24 mouse cellular contexts compared by ENCODE assay signal in the genomic region with DNA sequence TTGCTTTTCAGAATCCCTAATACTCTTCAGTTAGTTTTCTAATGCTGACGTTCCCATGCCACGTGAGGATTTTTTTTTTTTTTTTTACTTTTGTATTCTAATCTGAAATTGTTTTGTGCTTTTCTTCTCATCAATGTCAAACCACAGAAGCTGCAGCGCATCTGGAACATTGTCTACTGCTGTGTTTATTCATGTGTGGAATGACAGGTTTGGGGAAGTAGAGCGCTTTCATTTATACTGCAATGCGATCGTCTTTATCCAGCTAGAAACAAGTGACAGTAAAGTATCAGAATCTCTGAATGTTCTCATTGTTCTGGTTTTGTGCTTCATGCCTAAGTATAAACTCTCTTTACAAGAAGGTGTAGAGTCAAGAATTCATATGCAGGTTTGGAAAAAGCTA. TPM values are rescaled to one million over a fixed set of nuclear protein-coding genes. Genes with fewer than 3 reads are reported as not detected.
"Had no signal": no experiment of that assay in that cellular context is flagged by ENCODE, and none has a peak within 500 bp of the region (broad histone marks: within the 10 kb centered on the region; RNA-seq: fewer than 3 reads in every experiment).

No protein-coding gene starts in this region.

- H3K36me3 ChIP-seq: heart, embryonic 10.5 days; heart, embryonic 12.5 days; hindbrain, embryonic 13.5 days; limb, embryonic 10.5 days; limb, embryonic 12.5 days; liver, embryonic 12.5 days had no signal

- H3K9ac ChIP-seq: heart, embryonic 12.5 days; hindbrain, embryonic 13.5 days; hindbrain, embryonic 15.5 days; limb, embryonic 12.5 days; liver, embryonic 12.5 days had no signal

- H3K4me2 ChIP-seq: heart, embryonic 12.5 days; hindbrain, embryonic 13.5 days; hindbrain, embryonic 15.5 days; limb, embryonic 12.5 days; liver, embryonic 12.5 days had no signal

- H3K4me3 ChIP-seq: gastrocnemius, adult 2 months; heart, embryonic 10.5 days; heart, embryonic 12.5 days; hindbrain, embryonic 13.5 days; hindbrain, embryonic 15.5 days; left cerebral cortex, adult 2 months; limb, embryonic 10.5 days; limb, embryonic 12.5 days; liver, embryonic 12.5 days had no signal

- H3K27me3 ChIP-seq: heart, embryonic 12.5 days; hindbrain, embryonic 13.5 days; hindbrain, embryonic 15.5 days; limb, embryonic 12.5 days; liver, embryonic 12.5 days had no signal

- H3K9me3 ChIP-seq: heart, embryonic 10.5 days; heart, embryonic 12.5 days; hindbrain, embryonic 13.5 days; hindbrain, embryonic 15.5 days; limb, embryonic 10.5 days; limb, embryonic 12.5 days; liver, embryonic 12.5 days had no signal

- ATAC-seq: hindbrain, postnatal 0 days; intestine, embryonic 16.5 days; liver, embryonic 12.5 days had no signal

- DNase-seq: gastrocnemius, adult 2 months; gastrocnemius, postnatal 10 days; gastrocnemius, postnatal 25 days; heart, adult 18-20 months; heart, postnatal 10 days; kidney, adult 11 months; kidney, adult 2 months; kidney, adult 9 months; kidney, postnatal 14 days; kidney, postnatal 36 days; liver had no signal

- H3K27ac ChIP-seq: gastrocnemius, adult 2 months; heart, embryonic 10.5 days; hindbrain, embryonic 13.5 days; hindbrain, embryonic 15.5 days; hindbrain, postnatal 0 days; kidney, postnatal 0 days; left cerebral cortex, adult 2 months; limb, embryonic 10.5 days; limb, embryonic 12.5 days; liver, embryonic 12.5 days had no signal

- H3K4me1 ChIP-seq: heart, embryonic 10.5 days; heart, embryonic 12.5 days; hindbrain, embryonic 13.5 days; hindbrain, embryonic 15.5 days; limb, embryonic 10.5 days; limb, embryonic 12.5 days had no signal

RNA-seq across cellular contexts. Expression of gene Pdzrn4, which starts 56.4 kb away (rescaled TPM):
- total RNA-seq: granulocyte monocyte progenitor cell, adult 5-6 weeks; hematopoietic stem cell, adult 5-6 weeks had no signal
